Mouse (Mus musculus) liver, embryonic 15.5 days (tissue): ENCODE measurements around the gene Cubn. TPM values are rescaled to one million over a fixed set of nuclear protein-coding genes. Genes with fewer than 3 reads are reported as not detected.

Experiments
- ATAC-seq: fragments of 200-750 bp; cut with Nextera tagmentation; 2 replicates; pipeline ENCODE4 v1.8.0; 2017; ENCODE audit warnings: moderate number of reproducible peaks, mild to moderate bottlenecking, moderate library complexity; ENCODE audit not compliant: insufficient read depth
- H3K27ac ChIP-seq: fragments of 300-500 bp; sonication (generic); replicated peaks from 2 replicates; pipeline ENCODE4 v1.5.1; 2015; ENCODE audit warnings: mild to moderate bottlenecking, inconsistent platforms
- H3K27me3 ChIP-seq: fragments of 300-500 bp; sonication (generic); 2 replicates; pipeline ENCODE4 v1.6.1; 2015; ENCODE audit warnings: mild to moderate bottlenecking, inconsistent platforms
- H3K36me3 ChIP-seq: fragments of 300-500 bp; sonication (generic); replicated peaks from 2 replicates; pipeline ENCODE4 v1.6.1; 2015; ENCODE audit warnings: moderate library complexity, mild to moderate bottlenecking, inconsistent platforms
- H3K4me1 ChIP-seq: fragments of 300-500 bp; sonication (generic); replicated peaks from 2 replicates; pipeline ENCODE4 v1.6.1; 2015; ENCODE audit warnings: inconsistent platforms
- H3K4me2 ChIP-seq: fragments of 300-500 bp; sonication (generic); 2 replicates; pipeline ENCODE4 v1.6.1; 2015; ENCODE audit warnings: moderate library complexity, mild to moderate bottlenecking, inconsistent platforms
- H3K4me3 ChIP-seq: fragments of 300-500 bp; sonication (generic); replicated peaks from 2 replicates; pipeline ENCODE4 v1.5.1; 2015; ENCODE audit warnings: mild to moderate bottlenecking, inconsistent platforms
- H3K9ac ChIP-seq: fragments of 300-500 bp; sonication (generic); 2 replicates; pipeline ENCODE4 v1.6.1; 2015; ENCODE audit warnings: moderate library complexity, mild to moderate bottlenecking, inconsistent platforms
- H3K9me3 ChIP-seq: fragments of 300-500 bp; sonication (generic); replicated peaks from 2 replicates; pipeline ENCODE4 v1.6.1; 2016; ENCODE audit warnings: inconsistent platforms
- WGBS: fragments of 180-500 bp; shearing (Covaris S2); methylation state at CpG from one replicate; pipeline ENCODE4 v1.1.7; 2015; ENCODE audit warnings: mixed read lengths; ENCODE audit not compliant: insufficient replicate concordance; 5-methylcytosine and 5-hydroxymethylcytosine counted together
- polyA plus RNA-seq: library from polyadenylated mRNA; unstranded; fragments of >200 nt; fragmentation: Nextera tagmentation; extraction: Ambion mirVana; gene quantifications from 2 replicates; pipeline ENCODE4 v1.2.1, GENCODE M21; 2015

Cubn gene
- polyA plus RNA-seq, 1 experiment from 2014 or later = 0.06 TPM

DNA sequence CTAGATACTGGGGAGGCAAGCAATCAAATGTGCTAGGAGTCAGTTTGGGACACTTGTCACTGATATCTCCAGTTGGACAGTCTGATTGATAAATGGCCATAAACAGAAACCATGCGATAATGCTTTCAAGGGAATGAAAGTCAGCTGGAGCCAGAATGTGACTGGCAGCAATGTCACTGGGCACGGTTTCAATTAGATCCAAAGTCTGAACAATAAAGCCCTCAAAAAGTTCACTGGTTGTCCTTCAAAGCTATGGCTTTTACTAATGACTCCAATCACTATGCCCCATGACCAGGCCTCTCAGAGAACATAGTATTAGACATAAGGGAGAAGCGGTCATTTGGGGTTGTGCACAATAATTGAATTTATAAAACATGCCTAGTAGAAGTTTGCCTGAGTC lies 7.0 kb downstream of the Cubn start:
- H3K9me3 ChIP-seq = no peaks in the 10 kb centered on the region
- no peak overlapping the region for H3K4me2 ChIP-seq
- no peaks in the 10 kb centered on the region for H3K4me1 ChIP-seq
- 72% methylated on average over 3 of the region's 3 CpGs for WGBS
- H3K36me3 ChIP-seq = no peaks in the 10 kb centered on the region
- no peak overlapping the region for H3K4me3 ChIP-seq
- H3K27me3 ChIP-seq = no peaks in the 10 kb centered on the region
- no peak overlapping the region for H3K27ac ChIP-seq
- H3K9ac ChIP-seq = no peak overlapping the region
- no peak for ATAC-seq

DNA sequence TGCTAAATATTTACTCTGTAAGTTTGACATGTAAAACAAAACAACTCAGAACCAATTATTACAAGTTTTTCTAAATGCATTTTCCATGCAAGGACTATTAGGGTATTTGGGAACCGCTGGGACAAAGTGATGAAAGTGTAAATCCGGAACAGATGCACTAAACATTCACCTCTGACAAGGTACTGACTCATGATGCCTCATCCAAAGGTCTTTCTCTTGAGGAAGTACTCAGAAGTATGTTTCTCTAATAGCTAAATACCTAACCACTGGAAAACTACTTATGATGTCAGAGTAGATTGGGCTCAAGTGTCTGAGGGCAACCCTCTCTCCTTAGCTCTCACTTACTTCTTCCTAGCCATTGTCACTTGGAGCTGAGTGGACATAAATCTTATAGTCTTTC lies 10.9 kb downstream of the Cubn start:
- Histone ChIP-seq H3K27me3 (no peaks in the 10 kb centered on the region), H3K4me1 (no peaks in the 10 kb centered on the region), H3K4me3 (no peak overlapping the region), H3K36me3 (no peaks in the 10 kb centered on the region), H3K9me3 (no peaks in the 10 kb centered on the region), H3K27ac (no peak overlapping the region), H3K4me2 (no peak overlapping the region), H3K9ac (no peak overlapping the region)
- ATAC-seq = no peak
- WGBS = 49% methylated on average over 2 of the region's 2 CpGs

DNA sequence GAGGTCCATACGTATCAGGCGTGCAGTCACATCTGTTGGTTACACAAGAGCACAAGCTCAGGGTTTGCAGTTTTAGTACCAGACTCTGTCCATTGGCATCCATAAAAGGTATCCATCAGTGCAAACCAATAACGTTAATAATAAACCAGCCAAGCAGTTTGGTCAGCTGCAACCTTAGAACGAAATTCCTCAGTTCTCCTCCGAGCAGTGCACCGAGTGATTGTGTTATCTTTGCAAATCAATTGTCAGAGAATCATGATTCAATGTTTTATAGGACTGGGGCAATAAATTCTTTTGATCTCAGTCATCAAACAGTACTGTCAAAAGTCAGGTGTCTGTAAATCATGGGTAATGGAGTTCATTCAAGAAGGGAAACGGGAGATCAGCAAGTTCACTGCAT lies 12.4 kb downstream of the Cubn start:
- Histone ChIP-seq H3K9me3 (no peaks in the 10 kb centered on the region), H3K27ac (no peak overlapping the region), H3K4me2 (no peak overlapping the region), H3K4me3 (no peak overlapping the region), H3K27me3 (no peaks in the 10 kb centered on the region), H3K36me3 (no peaks in the 10 kb centered on the region), H3K9ac (no peak overlapping the region), H3K4me1 (0 out of 2 replicates have a peak, but pooled peaks cover 5% of the 10 kb centered on the region)
- 66% methylated on average over 7 of the region's 7 CpGs for WGBS
- no peak for ATAC-seq

DNA sequence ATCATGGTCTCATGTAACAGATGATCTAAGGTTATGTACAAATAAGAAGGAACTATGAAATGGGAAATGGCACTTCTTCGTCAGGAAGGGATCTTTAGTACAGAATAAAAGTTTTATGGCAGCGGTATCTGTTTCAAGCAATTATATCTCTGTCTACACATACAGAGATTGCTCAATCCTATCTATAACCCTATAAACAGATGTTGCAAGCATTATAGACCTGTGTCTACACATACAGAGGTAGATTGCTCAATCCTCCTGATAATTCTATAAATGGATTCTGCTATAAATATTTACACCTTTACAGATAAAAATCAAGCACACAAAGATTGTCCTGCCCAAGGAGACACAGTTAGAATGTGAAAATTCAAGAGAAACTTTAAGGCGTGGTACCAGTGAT lies 21.5 kb downstream of the Cubn start:
- WGBS = 65% methylated on average over 3 of the region's 3 CpGs
- no peak for ATAC-seq
- no peaks in the 10 kb centered on the region for H3K9me3 ChIP-seq

DNA sequence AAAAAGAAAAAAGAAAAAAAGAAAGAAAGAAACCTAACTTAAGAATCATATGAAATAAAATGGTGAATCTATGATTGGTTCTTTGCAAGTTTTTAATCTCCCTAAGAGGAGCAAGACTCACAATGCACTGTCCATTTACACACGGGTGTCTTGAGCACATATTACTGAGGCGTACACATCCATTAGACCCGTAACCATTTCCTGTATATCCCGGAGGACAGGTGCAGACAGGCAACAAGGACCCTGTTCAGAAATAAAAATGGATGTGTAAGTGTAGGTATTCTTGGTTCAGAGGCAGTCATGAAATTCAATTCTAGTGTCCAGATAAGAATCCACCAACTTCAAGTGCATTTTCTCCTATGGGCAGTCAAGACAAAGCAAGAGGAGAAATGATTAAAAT lies 22.0 kb downstream of the Cubn start:
- Histone ChIP-seq H3K4me3 (no peak overlapping the region), H3K27ac (no peak overlapping the region), H3K4me2 (no peak overlapping the region), H3K9ac (no peak overlapping the region), H3K36me3 (no peaks in the 10 kb centered on the region), H3K9me3 (no peaks in the 10 kb centered on the region), H3K27me3 (no peaks in the 10 kb centered on the region), H3K4me1 (no peaks in the 10 kb centered on the region)
- WGBS = 71% methylated on average over 4 of the region's 4 CpGs
- no peak for ATAC-seq

More for the DNA sequence above, 21.5 kb downstream of the Cubn start:
- Histone ChIP-seq H3K27ac (no peak overlapping the region), H3K36me3 (no peaks in the 10 kb centered on the region), H3K4me3 (no peak overlapping the region), H3K4me2 (no peak overlapping the region), H3K4me1 (0 out of 2 replicates have a peak, but pooled peaks cover 1% of the 10 kb centered on the region), H3K27me3 (no peaks in the 10 kb centered on the region), H3K9ac (no peak overlapping the region)

DNA sequence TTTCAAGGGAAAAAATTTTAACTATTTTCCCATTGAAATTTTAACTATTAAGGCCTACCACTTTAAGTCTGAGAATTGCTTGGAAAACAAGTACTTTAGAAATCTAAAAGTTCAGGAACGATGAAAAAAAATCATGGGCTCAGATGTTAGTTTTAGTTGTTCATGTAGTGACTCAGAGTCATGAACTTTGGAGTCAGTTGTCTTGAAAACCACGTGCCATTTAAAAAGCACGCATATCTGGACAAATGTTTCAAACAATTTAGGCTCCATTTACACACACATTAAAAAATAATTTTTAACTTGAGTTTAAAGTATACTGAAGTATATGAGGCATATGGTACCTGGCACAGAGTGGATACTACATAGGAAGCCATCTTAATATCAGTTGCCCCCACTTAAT lies 24.9 kb downstream of the Cubn start:
- Histone ChIP-seq H3K4me2 (no peak overlapping the region), H3K4me3 (no peak overlapping the region), H3K27me3 (no peaks in the 10 kb centered on the region), H3K4me1 (no peaks in the 10 kb centered on the region), H3K36me3 (no peaks in the 10 kb centered on the region), H3K9ac (no peak overlapping the region), H3K9me3 (no peaks in the 10 kb centered on the region), H3K27ac (no peak overlapping the region)
- WGBS = 62% methylated on average over 3 of the region's 3 CpGs
- no peak for ATAC-seq

DNA sequence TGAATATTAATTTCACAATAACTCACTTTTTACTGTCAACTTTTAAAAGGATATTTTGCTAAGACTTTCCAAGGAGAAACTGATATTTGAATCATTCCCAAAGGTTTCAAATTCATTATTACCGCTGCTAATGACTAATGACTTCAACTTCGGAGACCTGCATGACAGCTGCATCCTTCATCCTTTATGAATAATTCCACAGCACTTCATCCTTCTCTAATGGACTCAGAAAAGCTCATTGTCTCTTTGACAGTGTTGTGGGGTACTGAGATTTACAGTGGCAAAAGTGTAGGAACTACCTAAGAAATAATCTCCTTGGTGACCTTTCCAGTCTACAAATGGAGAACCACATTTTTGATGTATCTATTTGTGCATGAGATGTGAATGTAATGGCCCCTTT lies 33.5 kb downstream of the Cubn start:
- Histone ChIP-seq H3K27ac (no peak overlapping the region), H3K4me2 (no peak overlapping the region), H3K27me3 (no peaks in the 10 kb centered on the region), H3K9me3 (no peaks in the 10 kb centered on the region), H3K9ac (no peak overlapping the region), H3K4me1 (no peaks in the 10 kb centered on the region), H3K36me3 (no peaks in the 10 kb centered on the region), H3K4me3 (no peak overlapping the region)
- no peak for ATAC-seq
- WGBS = 75% methylated on average over 2 of the region's 2 CpGs

DNA sequence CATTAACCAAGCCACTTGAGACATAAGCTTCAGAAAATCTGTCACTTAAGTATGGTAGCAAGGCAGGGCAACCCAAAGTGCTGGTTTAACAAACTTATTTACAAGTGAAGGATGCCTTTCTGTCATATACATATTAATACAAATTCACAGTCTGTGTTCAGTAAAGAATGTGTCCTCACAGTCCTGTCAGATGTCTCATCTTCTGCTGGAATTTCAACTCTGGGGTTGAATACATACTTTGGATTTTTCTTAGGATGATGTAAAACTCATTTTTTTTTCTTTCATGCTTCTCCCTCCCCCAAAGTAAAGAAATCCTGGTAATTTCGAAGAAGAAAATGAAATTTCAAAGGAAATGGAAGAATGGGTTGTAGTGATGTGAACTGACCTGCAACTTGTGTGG lies 34.8 kb downstream of the Cubn start:
- no peaks in the 10 kb centered on the region for H3K4me1 ChIP-seq
- H3K27me3 ChIP-seq = no peaks in the 10 kb centered on the region
- no peak overlapping the region for H3K27ac ChIP-seq
- WGBS = 43% methylated on average over 1 of the region's 1 CpGs
- no peak overlapping the region for H3K4me2 ChIP-seq
- H3K9me3 ChIP-seq = no peaks in the 10 kb centered on the region
- no peak for ATAC-seq
- H3K36me3 ChIP-seq = no peaks in the 10 kb centered on the region
- H3K9ac ChIP-seq = no peak overlapping the region
- H3K4me3 ChIP-seq = no peak overlapping the region

DNA sequence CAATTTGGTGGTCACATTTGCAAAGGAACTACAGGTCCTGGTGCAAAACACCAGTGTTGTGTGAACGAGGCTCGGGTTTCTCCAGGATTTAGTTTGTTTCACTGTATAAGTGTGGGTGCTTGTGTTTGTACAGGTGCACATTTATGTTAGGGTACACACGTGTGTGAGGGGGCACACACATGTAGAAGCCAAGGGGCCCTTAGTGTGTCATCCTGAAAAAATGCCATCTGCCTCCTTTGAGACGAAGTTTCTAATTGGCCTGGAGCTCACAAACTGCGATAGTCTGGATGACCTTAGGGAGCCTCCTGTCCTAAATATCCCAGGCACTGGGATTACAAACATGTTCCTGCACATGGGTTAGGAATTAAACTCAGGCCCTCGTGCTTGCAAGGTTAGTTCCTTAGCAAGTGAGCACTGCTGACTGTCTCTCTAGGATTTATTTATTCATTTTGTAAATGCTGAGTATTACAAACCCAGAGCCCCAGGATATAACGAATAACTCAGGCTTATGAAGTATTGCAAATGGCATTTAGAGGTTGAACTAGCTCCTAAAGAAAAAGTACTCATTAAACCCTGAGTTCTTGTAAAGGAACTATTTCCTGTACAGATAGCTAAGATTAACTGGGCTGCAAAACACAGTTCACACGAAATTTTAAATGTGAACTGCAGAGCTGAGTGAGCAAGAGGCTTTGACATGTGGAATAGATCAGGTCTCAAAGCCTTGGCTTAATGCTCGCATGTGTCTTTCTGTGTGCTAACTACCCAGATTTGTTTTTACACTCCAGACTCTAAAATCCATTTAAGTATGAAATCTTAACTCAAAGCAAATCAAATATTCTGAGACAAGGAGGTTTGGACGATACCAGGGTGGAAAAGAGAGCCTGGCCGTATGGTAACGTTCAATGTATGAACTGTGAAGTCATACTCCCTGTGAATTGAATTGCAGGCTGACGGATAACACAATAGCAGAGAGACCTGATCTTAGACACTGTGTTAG lies 39.8 kb downstream of the Cubn start:
- Histone ChIP-seq H3K27me3 (no peaks in the 10 kb centered on the region), H3K4me1 (no peaks in the 10 kb centered on the region), H3K9ac (no peak overlapping the region), H3K9me3 (no peaks in the 10 kb centered on the region), H3K27ac (no peak overlapping the region), H3K4me2 (no peak overlapping the region), H3K4me3 (no peak overlapping the region), H3K36me3 (no peaks in the 10 kb centered on the region)
- no peak for ATAC-seq
- WGBS = 59% methylated on average over 13 of the region's 13 CpGs

DNA sequence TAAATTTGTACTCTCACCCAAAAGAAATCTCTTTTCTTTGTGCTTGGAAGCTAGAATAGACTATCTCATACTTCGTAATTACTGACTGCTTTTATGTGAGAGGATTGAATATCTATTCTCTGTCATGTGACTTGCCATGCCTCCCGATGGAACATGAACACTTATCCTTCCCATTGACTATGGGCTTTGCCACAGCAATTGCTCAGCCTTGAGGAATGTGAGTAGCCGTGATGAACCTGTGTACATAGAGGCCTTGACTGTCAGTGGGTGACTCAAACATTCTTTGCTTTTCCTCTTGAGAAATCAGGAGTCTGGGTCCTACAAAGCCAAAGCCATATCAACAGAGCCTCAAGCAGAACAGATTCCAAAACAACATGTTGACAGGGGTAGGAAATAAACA lies 40.7 kb downstream of the Cubn start:
- WGBS = 60% methylated on average over 3 of the region's 3 CpGs
- Histone ChIP-seq H3K4me1 (no peaks in the 10 kb centered on the region), H3K4me3 (no peak overlapping the region), H3K9ac (no peak overlapping the region), H3K36me3 (no peaks in the 10 kb centered on the region), H3K27ac (no peak overlapping the region), H3K9me3 (no peaks in the 10 kb centered on the region), H3K4me2 (no peak overlapping the region), H3K27me3 (no peaks in the 10 kb centered on the region)
- no peak for ATAC-seq

DNA sequence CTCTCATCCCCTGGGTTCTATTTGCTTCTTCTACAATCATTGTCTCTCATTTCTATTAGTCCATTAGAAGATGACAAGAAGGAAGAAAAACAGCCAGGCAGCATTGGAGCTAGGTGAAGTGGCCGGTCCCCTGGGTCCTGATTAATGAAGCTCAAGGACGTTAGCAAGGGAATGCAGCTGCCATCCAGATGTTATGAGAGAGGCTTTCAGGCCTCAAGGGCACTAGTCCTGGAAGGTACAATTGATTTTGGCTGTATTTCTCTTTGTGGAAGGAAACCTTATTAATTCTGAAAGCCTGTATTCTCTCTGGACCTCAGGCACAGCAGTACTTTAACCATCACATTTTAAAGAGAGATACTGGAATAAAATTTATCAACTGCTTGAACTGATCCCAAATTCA lies 41.1 kb downstream of the Cubn start:
- Histone ChIP-seq H3K27ac (no peak overlapping the region), H3K9me3 (no peaks in the 10 kb centered on the region), H3K4me3 (no peak overlapping the region), H3K27me3 (no peaks in the 10 kb centered on the region), H3K4me2 (no peak overlapping the region), H3K36me3 (no peaks in the 10 kb centered on the region), H3K9ac (no peak overlapping the region), H3K4me1 (no peaks in the 10 kb centered on the region)
- WGBS = 61% methylated on average over 2 of the region's 2 CpGs
- ATAC-seq = no peak

DNA sequence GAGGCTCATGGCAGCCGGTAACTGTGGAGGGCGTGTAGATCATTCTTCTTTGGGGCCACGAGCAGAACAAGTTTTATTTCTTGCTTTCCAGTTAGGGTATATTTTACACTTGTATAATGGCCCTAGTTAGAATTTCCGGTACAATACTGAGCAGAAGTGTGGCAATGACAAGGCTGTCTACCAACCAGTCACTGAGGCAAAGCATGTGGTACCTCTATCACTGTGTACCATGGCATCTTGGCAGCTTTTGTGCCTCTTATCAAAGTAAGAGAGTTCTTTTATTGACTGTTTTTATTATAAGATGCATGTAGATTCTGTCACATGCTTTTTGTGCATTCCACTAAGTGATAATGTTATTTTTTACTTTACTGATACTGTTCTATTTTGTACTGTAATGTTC lies 46.5 kb downstream of the Cubn start:
- no peak for ATAC-seq
- 68% methylated on average over 4 of the region's 4 CpGs for WGBS
- H3K4me2 ChIP-seq = no peak overlapping the region

More for the DNA sequence above, 46.5 kb downstream of the Cubn start:
- Histone ChIP-seq H3K9me3 (no peaks in the 10 kb centered on the region), H3K4me3 (no peak overlapping the region), H3K36me3 (no peaks in the 10 kb centered on the region), H3K27ac (no peak overlapping the region), H3K9ac (no peak overlapping the region), H3K4me1 (no peaks in the 10 kb centered on the region), H3K27me3 (no peaks in the 10 kb centered on the region)
